Mouse (Mus musculus) adrenal gland, adult 8-10 months (tissue): Measurements from ENCODE around the gene BC100530. TPM values are rescaled to one million over a fixed set of nuclear protein-coding genes. Genes with fewer than 3 reads are reported as not detected.
"Not testable (repeated sequence)": the region's sequence is repeated elsewhere in the genome, so short reads cannot be mapped to it uniquely, and the experiment has no call there.

ENCODE experiments used
- DNase-seq: peaks from one replicate; pipeline ENCODE4 v3.0.0; 2022
- total RNA-seq, 4 experiments: library from RNA; stranded (reverse); gene quantifications; 2 replicates each; pipeline ENCODE4 v1.2.4; 2022

BC100530 gene
- not detected for total RNA-seq

DNA sequence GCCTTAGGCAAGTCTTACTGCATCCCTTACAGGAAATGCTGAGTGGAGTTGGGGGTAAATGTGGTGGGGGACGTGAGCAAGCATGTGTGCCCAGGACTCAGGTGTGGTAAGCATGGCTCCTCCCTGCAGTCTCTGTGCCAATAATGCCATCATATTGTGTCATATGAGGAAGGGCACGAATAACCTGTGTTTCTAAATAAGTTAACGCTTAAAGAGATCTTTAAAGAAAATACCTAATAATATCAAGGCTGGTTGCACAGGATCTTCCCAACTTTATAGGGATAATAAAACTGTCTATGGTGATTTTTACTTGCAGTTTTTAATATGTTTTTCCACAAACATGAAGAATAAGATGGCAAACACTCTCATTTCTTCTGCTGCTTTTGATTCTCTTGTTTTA, at the start of gene BC100530:
BC100530 (minus strand) TSS at position 101 of the 400 bp plus-strand sequence.
- not testable (repeated sequence) for DNase-seq

DNA sequence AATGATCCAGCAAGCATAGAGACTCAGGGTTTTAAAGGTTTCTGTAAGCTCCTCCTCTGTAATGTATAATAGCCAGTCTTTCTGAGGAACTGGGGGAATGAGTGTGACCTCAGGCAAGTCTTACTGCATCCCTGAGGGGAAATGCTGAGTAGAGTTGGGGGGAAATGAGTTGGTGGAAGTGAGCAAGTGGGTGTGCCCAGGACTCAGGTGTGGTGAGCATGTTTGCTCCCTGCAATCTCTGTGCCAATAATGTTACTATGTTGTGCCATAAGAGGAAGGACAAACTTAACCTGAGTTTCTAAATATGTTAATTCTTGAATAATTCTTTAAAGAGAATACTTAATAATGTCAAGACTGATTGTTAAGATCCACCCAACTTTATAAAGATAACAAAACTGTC, 40.8 kb upstream of the BC100530 start, which contains the start of gene Stfa2:
Stfa2 (minus strand) TSS at position 101 of the 400 bp plus-strand sequence.
- DNase-seq, result no peak

DNA sequence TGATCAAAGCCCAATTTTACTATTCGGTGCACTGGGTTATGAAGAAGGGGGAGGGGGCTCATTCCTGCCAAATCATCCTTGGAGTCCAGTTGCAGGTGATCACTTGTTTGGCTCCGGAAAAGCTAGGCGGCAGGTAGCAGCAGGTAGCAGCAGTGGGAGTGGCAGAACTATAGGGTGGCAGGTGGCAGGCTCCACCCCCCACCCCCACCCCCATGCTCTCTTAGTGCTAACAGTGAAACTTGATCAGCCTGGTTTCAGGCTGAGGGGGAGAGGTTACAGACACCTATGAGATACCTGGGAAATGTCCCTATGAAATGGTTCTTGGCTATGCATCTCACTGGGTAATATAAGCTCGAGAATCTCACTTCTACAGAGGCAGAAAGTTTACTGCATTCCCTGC, 21.5 kb upstream of the BC100530 start:
- DNase-seq, result no peak

DNA sequence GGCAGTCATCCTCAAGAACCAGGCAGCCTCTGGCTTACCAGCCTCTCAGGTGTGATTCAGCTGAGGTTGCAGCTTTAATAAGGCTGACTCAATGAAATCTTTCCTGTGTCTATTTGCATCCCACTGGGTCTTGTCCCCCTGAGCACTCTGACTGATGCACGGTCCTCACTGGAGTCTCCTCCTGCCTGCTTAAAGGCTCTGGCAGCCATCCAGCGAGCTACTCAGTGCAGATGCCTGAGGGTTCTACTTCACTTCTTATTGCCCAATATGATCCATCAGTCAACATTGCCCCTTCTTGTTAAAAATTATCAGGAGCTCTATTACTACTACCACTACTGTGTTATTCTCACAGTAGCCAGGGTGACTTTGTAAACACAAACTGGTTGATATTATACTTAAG, 30.4 kb downstream of the BC100530 start:
- no peak for DNase-seq

DNA sequence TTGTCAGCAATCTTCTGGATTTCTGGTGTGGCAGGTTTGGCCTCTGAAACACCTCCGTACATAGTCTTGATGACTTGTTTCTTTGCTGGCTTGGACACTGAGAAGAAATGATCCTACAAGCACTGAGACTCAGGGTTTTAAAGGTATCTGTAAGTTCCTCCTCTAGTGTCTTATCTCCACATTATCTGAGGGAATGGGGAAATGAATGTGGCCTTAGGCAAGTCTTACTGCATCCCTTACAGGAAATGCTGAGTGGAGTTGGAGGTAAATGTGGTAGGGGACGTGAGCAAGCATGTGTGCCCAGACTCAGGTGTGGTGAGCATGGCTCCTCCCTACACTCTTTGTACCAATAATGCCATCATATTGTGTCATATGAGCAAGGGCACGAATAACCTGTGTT, 33.3 kb downstream of the BC100530 start, which contains the start of gene BC117090:
BC117090 (minus strand) TSS at position 101 of the 400 bp plus-strand sequence.
- no peak for DNase-seq

DNA sequence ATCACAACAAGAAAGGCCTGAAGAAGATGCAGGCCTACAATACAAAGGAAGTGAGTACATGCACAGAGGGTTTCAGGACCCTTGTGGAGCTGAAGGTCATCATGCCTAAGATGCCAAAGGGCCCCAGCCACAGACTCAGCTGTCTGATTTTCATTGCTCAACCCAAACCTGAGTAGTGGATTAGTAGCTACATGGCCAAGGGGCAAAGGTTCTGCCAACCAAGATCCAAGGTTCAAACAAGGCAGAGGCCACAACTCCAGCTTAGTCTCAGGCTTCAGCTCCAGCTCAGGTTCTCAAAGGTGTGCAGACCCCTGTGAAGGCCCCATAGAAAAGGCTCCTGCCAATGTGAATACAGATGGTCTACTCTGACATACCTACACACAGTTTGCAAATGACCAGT, 48.3 kb downstream of the BC100530 start:
- DNase-seq, result no peak

DNA sequence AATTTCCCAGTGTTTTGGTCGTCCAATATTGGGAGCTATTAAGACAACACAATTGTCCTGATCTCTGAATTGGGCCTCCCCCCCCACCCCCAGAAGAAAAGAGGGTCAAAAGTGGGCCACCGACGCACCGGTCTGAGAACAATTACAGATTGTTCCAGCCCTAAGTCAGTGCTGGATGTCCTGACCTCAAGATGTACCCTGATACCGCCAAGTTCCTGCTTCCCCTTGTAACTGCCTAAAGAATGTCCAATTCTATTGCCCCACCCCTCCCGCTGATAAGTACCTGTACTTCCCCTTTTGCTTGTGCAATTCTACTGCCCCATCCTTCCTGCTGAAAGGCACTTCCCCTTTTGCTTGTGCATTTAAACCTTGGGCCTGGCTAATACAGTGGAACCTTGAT, 51.4 kb downstream of the BC100530 start:
- DNase-seq, result not testable (repeated sequence)

Other genes with a start within 250 kb of the BC100530 start
- gene Csta1, start 236.5 kb downstream of the BC100530 start, total RNA-seq, result not detected
- not detected for gene Stfa2l1, start 210.9 kb downstream of the BC100530 start, total RNA-seq
- gene Gm5483, start 183.5 kb downstream of the BC100530 start, total RNA-seq, result not detected
- gene Gm5416, start 157.3 kb downstream of the BC100530 start, total RNA-seq, result not detected
- 1 to 10 TPM in 1 of 4 experiments, not detected in 3; 8.1 TPM for gene 2010005H15Rik, start 146.3 kb downstream of the BC100530 start, total RNA-seq
- not detected for gene Stfa1, start 90.8 kb downstream of the BC100530 start, total RNA-seq
- gene BC117090, start 33.4 kb downstream of the BC100530 start, total RNA-seq, result not detected
- gene Stfa2, start 40.7 kb upstream of the BC100530 start, total RNA-seq, result not detected
- gene Stfa3, start 87.6 kb upstream of the BC100530 start, total RNA-seq, result not detected
- not detected for gene Casr, start 194.4 kb upstream of the BC100530 start, total RNA-seq